Mouse (Mus musculus) kidney, embryonic 15.5 days (tissue): ENCODE results near the gene Tdrd12. TPM values are rescaled to one million over a fixed set of nuclear protein-coding genes. Genes with fewer than 3 reads are reported as not detected.
"Not testable (repeated sequence)": the region's sequence is repeated elsewhere in the genome, so short reads cannot be mapped to it uniquely, and the experiment has no call there.

ENCODE experiments used
- ATAC-seq: fragments of 200-750 bp; cut with Nextera tagmentation; replicated peaks from 2 replicates; pipeline ENCODE4 v1.8.0; 2017; ENCODE audit warnings: moderate TSS enrichment; ENCODE audit not compliant: low FRiP score
- H3K27ac ChIP-seq: fragments of 300-500 bp; sonication (generic); 2 replicates; pipeline ENCODE4 v1.5.1; 2015; ENCODE audit warnings: mild to moderate bottlenecking, inconsistent platforms
- H3K27me3 ChIP-seq: fragments of 300-500 bp; sonication (generic); 2 replicates; pipeline ENCODE4 v1.6.1; 2015; ENCODE audit warnings: inconsistent platforms
- H3K36me3 ChIP-seq: fragments of 300-500 bp; sonication (generic); 2 replicates; pipeline ENCODE4 v1.6.1; 2015; ENCODE audit warnings: inconsistent platforms
- H3K4me1 ChIP-seq: fragments of 300-500 bp; sonication (generic); 2 replicates; pipeline ENCODE4 v1.6.1; 2015; ENCODE audit warnings: inconsistent platforms
- H3K4me2 ChIP-seq: fragments of 300-500 bp; sonication (generic); 2 replicates; pipeline ENCODE4 v1.6.1; 2015; ENCODE audit warnings: moderate library complexity, mild to moderate bottlenecking, inconsistent platforms
- H3K4me3 ChIP-seq: fragments of 300-500 bp; sonication (generic); replicated peaks from 2 replicates; pipeline ENCODE4 v1.5.1; 2015; ENCODE audit warnings: mild to moderate bottlenecking, inconsistent platforms
- H3K9ac ChIP-seq: fragments of 300-500 bp; sonication (generic); 2 replicates; pipeline ENCODE4 v1.6.1; 2015; ENCODE audit warnings: mild to moderate bottlenecking, inconsistent platforms
- H3K9me3 ChIP-seq: fragments of 300-500 bp; sonication (generic); replicated peaks from 2 replicates; pipeline ENCODE4 v1.6.1; 2016; ENCODE audit warnings: inconsistent platforms
- WGBS: fragments of 180-500 bp; shearing (Covaris S2); methylation state at CpG from one replicate; pipeline ENCODE4 v1.1.7; 2015; ENCODE audit warnings: mixed read lengths; 5-methylcytosine and 5-hydroxymethylcytosine counted together
- polyA plus RNA-seq: library from polyadenylated mRNA; unstranded; fragments of >200 nt; fragmentation: Nextera tagmentation; extraction: Ambion mirVana; gene quantifications from 2 replicates; pipeline ENCODE4 v1.2.1, GENCODE M21; 2015

The Tdrd12 gene
- polyA plus RNA-seq, 1 experiment from 2014 or later: 0.43 TPM

DNA sequence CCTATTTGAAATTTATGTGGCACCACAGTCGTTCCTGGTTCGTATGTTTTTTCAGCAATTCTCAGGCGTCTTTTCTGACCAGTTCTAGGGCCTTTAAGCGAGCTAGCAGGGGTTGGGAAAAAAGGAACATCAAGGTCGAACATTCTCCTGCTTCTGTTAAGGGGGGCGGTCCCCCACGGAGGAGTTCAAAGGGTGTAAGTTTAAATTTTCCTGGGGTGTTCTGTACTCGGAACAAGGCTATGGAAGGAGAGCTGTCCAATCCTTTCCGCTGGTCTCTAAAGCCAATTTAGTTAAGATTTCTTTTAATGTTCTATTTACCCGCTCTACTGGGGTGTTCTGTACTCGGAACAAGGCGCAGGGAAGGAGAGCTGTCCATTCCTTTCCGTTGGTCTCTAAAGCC lies 28.4 kb upstream of the Tdrd12 start:
- H3K27ac ChIP-seq, ATAC-seq: not testable (repeated sequence)
- 66% methylated on average over 13 of the region's 13 CpGs for WGBS

GRCm38 (mm10) chr7:35564872-35565271 lies 27.3 kb upstream of the Tdrd12 start:
- not testable (repeated sequence) for ATAC-seq, H3K36me3 ChIP-seq, H3K4me2 ChIP-seq, H3K4me3 ChIP-seq, H3K27ac ChIP-seq, H3K4me1 ChIP-seq, H3K27me3 ChIP-seq, H3K9me3 ChIP-seq, H3K9ac ChIP-seq
- 84% methylated on average over 10 of the region's 10 CpGs for WGBS

More for the DNA sequence above, 28.4 kb upstream of the Tdrd12 start:
- H3K9ac ChIP-seq, H3K4me2 ChIP-seq, H3K4me3 ChIP-seq, H3K27me3 ChIP-seq, H3K9me3 ChIP-seq, H3K36me3 ChIP-seq, H3K4me1 ChIP-seq: not testable (repeated sequence)

- no peak overlapping the region for H3K9ac ChIP-seq
- H3K4me2 ChIP-seq: no peak overlapping the region
- no peaks in the 10 kb centered on the region for H3K4me1 ChIP-seq
- H3K36me3 ChIP-seq: no peaks in the 10 kb centered on the region
- H3K27ac ChIP-seq: no peak overlapping the region
- H3K9me3 ChIP-seq: no peaks in the 10 kb centered on the region
- ATAC-seq: no peak
- no peaks in the 10 kb centered on the region for H3K27me3 ChIP-seq
- H3K4me3 ChIP-seq: no peak overlapping the region
- 96% methylated on average over 2 of the region's 2 CpGs for WGBS
These were observed 26.7 kb upstream of the Tdrd12 start for GRCm38 (mm10) chr7:35564067-35564865.

DNA sequence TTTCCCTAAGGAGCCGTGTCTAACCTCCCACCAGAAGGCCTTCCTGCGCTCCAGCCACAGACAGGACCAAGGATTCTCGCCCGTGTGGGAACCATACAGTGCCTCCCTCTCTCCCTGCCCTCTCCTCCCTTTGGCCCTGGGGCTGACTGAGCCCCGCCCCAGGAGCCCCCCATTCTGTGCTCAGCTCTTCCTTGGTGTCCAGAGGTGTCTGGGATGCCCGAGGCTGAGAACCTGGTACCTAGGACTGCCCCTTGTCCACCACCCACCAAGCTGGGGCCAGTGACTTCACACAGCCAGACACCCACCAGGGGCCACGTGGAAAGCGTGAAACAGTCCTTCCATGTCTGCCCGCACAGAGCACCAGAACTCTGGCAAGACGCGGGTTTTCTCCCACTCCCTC lies 25.5 kb upstream of the Tdrd12 start:
- Histone ChIP-seq H3K4me1 (no peaks in the 10 kb centered on the region), H3K4me2 (no peak overlapping the region), H3K9me3 (no peaks in the 10 kb centered on the region), H3K27me3 (no peaks in the 10 kb centered on the region), H3K27ac (no peak overlapping the region), H3K9ac (no peak overlapping the region), H3K36me3 (no peaks in the 10 kb centered on the region), H3K4me3 (no peak overlapping the region)
- WGBS: 72% methylated on average over 11 of the region's 11 CpGs
- ATAC-seq: no peak

- ATAC-seq: no peak
- Histone ChIP-seq H3K4me2 (no peak overlapping the region), H3K4me1 (peaks cover 11% of the 10 kb centered on the region), H3K4me3 (no peak overlapping the region), H3K27ac (no peak overlapping the region), H3K36me3 (no peaks in the 10 kb centered on the region), H3K9me3 (no peaks in the 10 kb centered on the region), H3K27me3 (no peaks in the 10 kb centered on the region), H3K9ac (no peak overlapping the region)
- WGBS: 88% methylated on average over 3 of the region's 3 CpGs
These were observed 22.3 kb upstream of the Tdrd12 start for GRCm38 (mm10) chr7:35559838-35560237.

GRCm38 (mm10) chr7:35558681-35559080 lies 21.1 kb upstream of the Tdrd12 start:
- 69% methylated on average over 2 of the region's 2 CpGs for WGBS
- no peak overlapping the region for H3K4me2 ChIP-seq
- ATAC-seq: no peak
- H3K9me3 ChIP-seq: no peaks in the 10 kb centered on the region
- peaks cover 20% of the 10 kb centered on the region for H3K4me1 ChIP-seq
- no peak overlapping the region for H3K27ac ChIP-seq
- H3K36me3 ChIP-seq: no peaks in the 10 kb centered on the region
- no peaks in the 10 kb centered on the region for H3K27me3 ChIP-seq
- no peak overlapping the region for H3K9ac ChIP-seq
- no peak overlapping the region for H3K4me3 ChIP-seq

DNA sequence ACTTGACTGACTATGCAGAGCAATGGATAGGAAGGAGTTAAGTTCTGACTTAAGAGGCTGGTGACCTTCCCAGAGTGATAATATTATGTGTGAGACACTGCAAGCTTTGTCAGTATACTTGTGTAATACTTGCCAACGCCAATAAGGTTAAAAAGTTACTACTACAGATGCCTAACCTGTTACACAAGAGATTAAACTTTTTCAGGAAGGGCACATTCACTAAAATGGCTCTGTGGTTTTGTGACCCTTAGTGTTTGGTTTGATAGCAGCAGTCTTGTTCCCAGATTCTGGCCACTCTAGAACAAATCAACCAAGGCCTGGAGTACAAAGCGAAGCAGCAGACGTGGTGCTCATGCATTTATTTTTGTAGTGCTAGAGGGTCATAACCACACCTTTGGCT lies 20.0 kb upstream of the Tdrd12 start:
- H3K9ac ChIP-seq: no peak overlapping the region
- ATAC-seq: no peak
- no peak overlapping the region for H3K4me3 ChIP-seq
- peaks cover 4% of the 10 kb centered on the region; the same call in 1 of the 2 replicates for H3K36me3 ChIP-seq
- no peak overlapping the region for H3K4me2 ChIP-seq
- H3K9me3 ChIP-seq: no peaks in the 10 kb centered on the region
- peaks cover 20% of the 10 kb centered on the region for H3K4me1 ChIP-seq
- H3K27ac ChIP-seq: no peak overlapping the region
- H3K27me3 ChIP-seq: no peaks in the 10 kb centered on the region
- WGBS: 81% methylated on average over 3 of the region's 3 CpGs

DNA sequence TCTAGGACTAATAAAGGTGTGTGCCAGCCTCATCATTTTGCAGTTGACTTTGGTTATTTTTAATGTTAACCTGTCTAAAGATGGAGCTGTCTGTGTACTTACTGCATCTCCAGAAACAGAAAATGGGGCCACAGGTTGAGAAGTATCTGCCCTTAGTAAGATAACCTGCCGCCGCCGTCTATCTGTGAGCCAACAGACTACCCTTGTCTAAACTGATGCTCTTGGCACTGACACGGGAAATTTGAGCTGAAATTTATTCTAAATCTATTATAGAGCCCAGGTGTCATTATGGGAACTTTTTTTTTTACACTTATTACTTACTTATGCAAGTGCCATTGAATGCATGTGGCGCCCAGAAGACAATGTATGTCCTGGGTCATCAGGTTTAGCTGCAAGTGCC lies 19.4 kb upstream of the Tdrd12 start:
- ATAC-seq: no peak
- H3K27ac ChIP-seq: no peak overlapping the region

GRCm38 (mm10) chr7:35556205-35556603 lies 18.7 kb upstream of the Tdrd12 start, which contains the start of gene Nudt19:
Gene Nudt19, minus strand, starts transcription at chr7:35556304.
- Histone ChIP-seq H3K9ac (peak within 1 kb of the TSS; percentile 86), H3K4me2 (peak within 1 kb of the TSS; percentile 98), H3K4me1 (peaks cover 20% of the 10 kb centered on the region), H3K27me3 (no peaks in the 10 kb centered on the region), H3K9me3 (no peaks in the 10 kb centered on the region), H3K27ac (peak within 1 kb of the TSS; percentile 98), H3K36me3 (peaks cover 6% of the 10 kb centered on the region), H3K4me3 (peak within 1 kb of the TSS; percentile 83)
- no peak for ATAC-seq
- 68% methylated on average over 4 of the region's 4 CpGs for WGBS

More for the DNA sequence above, 19.4 kb upstream of the Tdrd12 start:
- Histone ChIP-seq H3K4me3 (no peak overlapping the region), H3K4me2 (no peak overlapping the region), H3K9ac (no peak overlapping the region), H3K9me3 (no peaks in the 10 kb centered on the region), H3K36me3 (peaks cover 4% of the 10 kb centered on the region; the same call in 1 of the 2 replicates), H3K4me1 (peaks cover 20% of the 10 kb centered on the region), H3K27me3 (no peaks in the 10 kb centered on the region)
- 92% methylated on average over 5 of the region's 5 CpGs for WGBS

GRCm38 (mm10) chr7:35555224-35556204 lies 18.0 kb upstream of the Tdrd12 start:
- no peaks in the 10 kb centered on the region for H3K27me3 ChIP-seq
- peak overlapping the region; percentile 98 for H3K27ac ChIP-seq
- peaks cover 13% of the 10 kb centered on the region for H3K36me3 ChIP-seq
- under 1% methylated on average over 88 of the region's 93 CpGs for WGBS
- peaks cover 20% of the 10 kb centered on the region for H3K4me1 ChIP-seq
- peak overlapping the region; percentile 98 for H3K4me2 ChIP-seq
- H3K9ac ChIP-seq: peak overlapping the region; percentile 86
- peak overlapping the region; percentile 83 for H3K4me3 ChIP-seq
- ATAC-seq: peak; percentile 94
- H3K9me3 ChIP-seq: no peaks in the 10 kb centered on the region

DNA sequence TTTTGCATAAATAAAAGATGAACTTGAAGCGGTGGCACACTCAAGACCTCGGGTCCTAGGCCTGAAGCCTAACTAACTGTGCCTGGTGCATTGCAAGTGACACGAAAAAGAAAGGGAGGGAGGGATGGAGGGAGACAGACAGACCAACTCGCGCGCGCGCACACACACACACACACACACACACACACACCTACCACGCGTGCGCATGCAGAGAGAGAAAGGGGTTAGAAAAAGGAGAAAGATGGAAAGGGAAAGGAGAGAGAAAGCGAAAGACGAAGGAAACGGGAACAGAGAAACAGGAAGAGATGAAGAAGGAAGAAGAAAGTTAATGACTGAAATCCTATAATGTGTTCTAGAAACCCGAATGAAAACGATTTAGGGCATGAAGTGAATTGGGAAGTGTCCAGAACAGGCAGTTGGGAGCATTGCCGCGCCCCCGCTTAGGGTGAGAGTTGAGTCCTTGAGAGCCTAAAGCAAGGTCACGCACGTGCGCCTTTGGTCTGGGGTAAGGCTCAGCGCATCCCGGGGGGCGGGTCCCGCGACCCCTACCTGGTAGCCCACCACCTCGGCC lies 17.1 kb upstream of the Tdrd12 start:
- ATAC-seq: peak; percentile 55
- H3K27me3 ChIP-seq: no peaks in the 10 kb centered on the region
- H3K4me2 ChIP-seq: peak overlapping the region; percentile 98
- peaks cover 22% of the 10 kb centered on the region for H3K36me3 ChIP-seq
- peak overlapping the region; percentile 98 for H3K27ac ChIP-seq
- no peaks in the 10 kb centered on the region for H3K9me3 ChIP-seq
- peaks cover 20% of the 10 kb centered on the region for H3K4me1 ChIP-seq
- H3K4me3 ChIP-seq: peak overlapping the region; percentile 83
- WGBS: 5% methylated on average over 28 of the region's 28 CpGs
- H3K9ac ChIP-seq: peak overlapping the region; percentile 86
